Mouse (Mus musculus) midbrain, embryonic 15.5 days (tissue): ENCODE measurements at regions not wholly inside any gene's neighbourhood (a gene's known extent, or its start where the extent isn't known, plus 50 kb on each side); places are given as distances from the start of the nearest gene placed in this dataset.

ENCODE experiments used
- ATAC-seq: fragments of 200-750 bp; cut with Nextera tagmentation; replicated peaks from 2 replicates; pipeline ENCODE4 v1.8.0; 2017; ENCODE audit warnings: moderate TSS enrichment
- H3K27ac ChIP-seq: fragments of 300-500 bp; sonication (generic); 2 replicates; pipeline ENCODE4 v1.5.1; 2015; ENCODE audit warnings: mild to moderate bottlenecking, inconsistent platforms
- H3K27me3 ChIP-seq: fragments of 300-500 bp; sonication (generic); replicated peaks from 2 replicates; pipeline ENCODE4 v1.6.1; 2015; ENCODE audit warnings: inconsistent platforms
- H3K36me3 ChIP-seq: fragments of 300-500 bp; sonication (generic); replicated peaks from 2 replicates; pipeline ENCODE4 v1.6.1; 2015; ENCODE audit warnings: inconsistent platforms
- H3K4me1 ChIP-seq: fragments of 300-500 bp; sonication (generic); 2 replicates; pipeline ENCODE4 v1.6.1; 2015; ENCODE audit warnings: inconsistent platforms
- H3K4me2 ChIP-seq: fragments of 300-500 bp; sonication (generic); 2 replicates; pipeline ENCODE4 v1.6.1; 2015; ENCODE audit warnings: inconsistent platforms, mild to moderate bottlenecking, moderate library complexity
- H3K4me3 ChIP-seq: fragments of 300-500 bp; sonication (generic); 2 replicates; pipeline ENCODE4 v1.5.1; 2015; ENCODE audit warnings: mild to moderate bottlenecking, inconsistent platforms
- H3K9ac ChIP-seq: fragments of 300-500 bp; sonication (generic); 2 replicates; pipeline ENCODE4 v1.6.1; 2015; ENCODE audit warnings: mild to moderate bottlenecking, inconsistent platforms
- H3K9me3 ChIP-seq: fragments of 300-500 bp; sonication (generic); 2 replicates; pipeline ENCODE4 v1.6.1; 2016; ENCODE audit warnings: inconsistent platforms
- WGBS: fragments of 180-500 bp; shearing (Covaris S2); methylation state at CpG from one replicate; pipeline ENCODE4 v1.1.7; 2015; ENCODE audit warnings: mixed read lengths; 5-methylcytosine and 5-hydroxymethylcytosine counted together

DNA sequence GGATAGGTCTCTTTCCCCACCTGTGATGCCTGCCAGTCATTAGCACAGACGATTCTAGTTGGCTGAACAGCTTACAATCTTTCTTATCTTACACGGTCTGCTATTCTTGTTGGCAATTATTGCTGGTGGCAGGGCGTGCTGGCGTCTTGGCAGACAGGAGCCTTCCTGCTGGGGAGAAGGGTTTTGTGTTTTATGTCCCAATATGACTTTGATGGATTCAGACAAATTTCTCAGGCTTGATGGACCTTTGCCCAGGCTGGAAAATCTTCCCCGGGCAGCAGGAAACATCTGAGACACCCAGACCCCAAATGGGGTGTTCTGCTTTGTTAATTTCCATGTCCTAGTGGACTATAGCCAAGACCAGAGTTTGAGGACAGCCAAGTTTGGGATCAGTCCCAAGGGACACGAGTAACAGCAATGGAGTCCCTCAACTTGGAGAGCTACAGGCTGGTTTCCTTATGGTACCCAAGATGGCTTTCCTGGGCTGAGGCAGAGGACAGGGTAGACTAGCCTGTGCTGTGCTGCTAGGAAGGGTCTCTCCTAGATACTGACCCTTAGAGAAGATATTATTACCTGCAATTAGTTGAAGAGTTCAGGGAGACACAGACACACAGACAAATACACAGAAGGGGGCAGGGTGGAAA is 249.8 kb downstream of the En1 start:
- Histone ChIP-seq H3K4me1 (no peaks in the 10 kb centered on the region), H3K27me3 (no peaks in the 10 kb centered on the region), H3K4me2 (no peak overlapping the region), H3K36me3 (no peaks in the 10 kb centered on the region), H3K9ac (no peak overlapping the region), H3K4me3 (no peak overlapping the region), H3K9me3 (no peaks in the 10 kb centered on the region), H3K27ac (no peak overlapping the region)
- 64% methylated on average over 6 of the region's 6 CpGs for WGBS
- no peak for ATAC-seq

DNA sequence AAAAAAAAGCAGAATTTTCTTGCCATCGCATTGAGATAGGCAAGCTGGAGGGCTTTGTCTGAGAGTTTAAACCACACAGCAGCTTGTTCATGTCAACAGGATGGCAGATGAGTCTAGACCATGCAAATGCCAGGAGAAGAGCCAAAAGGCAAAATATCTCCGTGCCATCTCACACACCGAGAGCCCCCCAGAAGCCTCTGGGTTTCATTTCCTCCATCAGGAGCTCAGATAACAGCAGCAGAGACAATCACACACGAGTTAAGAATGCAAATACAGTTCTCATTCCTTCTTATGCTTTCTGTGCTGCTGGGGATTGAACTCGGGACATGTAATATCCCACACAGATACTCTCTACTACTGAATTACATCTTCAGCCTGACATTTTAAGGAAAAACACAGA is 255.3 kb downstream of the En1 start:
- Histone ChIP-seq H3K4me2 (no peak overlapping the region), H3K9me3 (no peaks in the 10 kb centered on the region), H3K27ac (no peak overlapping the region), H3K36me3 (no peaks in the 10 kb centered on the region), H3K4me1 (no peaks in the 10 kb centered on the region), H3K27me3 (no peaks in the 10 kb centered on the region), H3K9ac (no peak overlapping the region), H3K4me3 (no peak overlapping the region)
- ATAC-seq: no peak
- WGBS: 79% methylated on average over 5 of the region's 5 CpGs

DNA sequence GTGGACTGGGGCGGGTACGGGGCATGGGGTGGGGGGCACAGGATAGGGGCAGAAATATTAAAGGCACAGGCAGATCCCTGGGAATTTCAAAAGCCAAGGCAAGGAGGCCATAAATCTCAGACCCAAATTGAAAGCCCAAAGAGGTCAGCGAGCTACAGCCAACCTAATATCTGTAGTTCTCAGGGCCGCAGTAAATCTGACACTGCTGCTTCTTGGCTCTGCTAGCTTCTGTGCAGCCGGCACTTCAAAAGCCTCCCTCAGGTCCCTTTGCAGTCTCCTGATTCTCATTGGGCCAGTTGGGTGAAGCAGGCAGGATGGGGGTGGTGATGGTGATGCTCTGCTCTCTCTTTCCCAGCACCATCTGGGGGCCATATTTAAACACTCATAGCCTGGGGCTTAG is 257.3 kb downstream of the En1 start:
- WGBS: 67% methylated on average over 5 of the region's 5 CpGs

DNA sequence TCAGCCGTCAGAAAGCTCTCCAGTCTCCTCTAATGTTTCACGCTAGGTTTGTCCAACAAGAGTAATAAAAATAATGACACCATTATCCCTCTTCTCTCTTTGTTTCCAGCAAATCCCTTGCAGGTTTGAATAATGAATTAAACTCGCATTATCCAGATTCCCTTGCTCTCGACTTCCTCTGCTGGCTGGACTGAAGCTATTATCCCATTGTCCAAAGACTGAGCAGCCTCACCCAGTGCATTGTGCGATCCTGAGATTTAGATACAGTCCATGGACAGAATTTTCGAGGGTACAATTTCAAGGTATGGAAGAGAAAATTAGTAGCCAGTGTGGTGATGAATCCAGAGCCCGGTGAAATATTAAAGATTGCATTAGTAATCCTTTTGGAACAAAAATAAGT is 270.3 kb downstream of the En1 start:
- Histone ChIP-seq H3K4me3 (no peak overlapping the region), H3K27me3 (no peaks in the 10 kb centered on the region), H3K9ac (no peak overlapping the region), H3K4me1 (no peaks in the 10 kb centered on the region), H3K27ac (no peak overlapping the region), H3K4me2 (no peak overlapping the region), H3K9me3 (no peaks in the 10 kb centered on the region), H3K36me3 (no peaks in the 10 kb centered on the region)
- WGBS: 27% methylated on average over 7 of the region's 7 CpGs
- 0 out of 2 replicates have a peak, but pooled peaks have one; percentile 60 for ATAC-seq

More for the DNA sequence above, 257.3 kb downstream of the En1 start:
- no peak for ATAC-seq
- Histone ChIP-seq H3K4me2 (no peak overlapping the region), H3K4me1 (no peaks in the 10 kb centered on the region), H3K9me3 (no peaks in the 10 kb centered on the region), H3K27me3 (no peaks in the 10 kb centered on the region), H3K4me3 (no peak overlapping the region), H3K9ac (no peak overlapping the region), H3K36me3 (no peaks in the 10 kb centered on the region), H3K27ac (no peak overlapping the region)

DNA sequence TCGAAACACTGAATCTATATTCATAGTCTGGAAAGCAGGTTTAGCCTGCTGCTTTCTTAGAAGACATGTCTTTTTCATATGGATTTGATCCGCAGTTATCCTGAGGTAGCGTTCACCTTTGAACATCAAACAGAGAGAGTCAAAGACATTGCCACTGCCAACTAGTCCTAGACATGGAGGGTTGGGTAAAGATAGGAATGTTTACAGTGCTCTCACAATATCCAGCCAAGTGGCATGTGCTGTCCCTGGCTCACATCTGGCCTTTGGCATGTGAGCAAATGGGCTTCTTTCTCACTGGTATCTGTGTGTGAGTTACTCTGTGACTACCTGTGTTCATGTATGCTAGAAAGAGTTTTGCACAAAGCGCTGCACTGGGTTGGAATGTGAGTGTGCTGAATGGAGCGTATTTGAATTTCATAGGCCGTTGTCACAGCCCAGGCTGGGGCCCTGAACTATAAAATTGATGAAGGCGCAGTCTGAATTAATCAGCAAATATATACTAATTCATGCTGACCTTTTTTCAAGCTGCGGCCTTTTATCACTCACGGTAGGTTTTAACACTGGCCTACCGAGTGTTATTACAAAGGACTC is 280.8 kb downstream of the En1 start:
- no peaks in the 10 kb centered on the region for H3K27me3 ChIP-seq
- 49% methylated on average over 10 of the region's 10 CpGs for WGBS
- peaks cover 11% of the 10 kb centered on the region; the same call in 1 of the 2 replicates for H3K4me1 ChIP-seq
- H3K27ac ChIP-seq: peak overlapping the region; percentile 0; the same call in 1 of the 2 replicates
- no peak overlapping the region for H3K4me2 ChIP-seq
- H3K4me3 ChIP-seq: no peak overlapping the region
- no peaks in the 10 kb centered on the region for H3K36me3 ChIP-seq
- H3K9me3 ChIP-seq: no peaks in the 10 kb centered on the region
- peak; percentile 76 for ATAC-seq
- no peak overlapping the region for H3K9ac ChIP-seq

DNA sequence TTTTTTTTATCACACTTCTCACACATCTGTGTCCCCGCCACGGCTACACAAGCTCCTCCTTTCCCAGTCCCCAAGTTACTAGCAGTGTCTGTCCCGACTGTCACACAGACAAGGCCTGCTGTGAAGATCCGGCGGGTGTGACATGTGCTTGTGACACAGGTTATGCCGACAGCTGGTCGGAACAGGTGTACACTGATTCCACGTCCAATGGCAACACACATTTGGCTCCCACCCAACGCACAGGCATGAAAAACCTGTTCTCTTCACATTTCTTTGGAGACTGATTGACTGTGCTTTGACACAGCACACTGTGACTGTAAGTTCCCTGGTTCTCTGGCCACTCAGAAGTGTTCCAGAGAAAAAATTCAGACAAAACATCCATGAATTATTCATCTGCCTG is 281.4 kb downstream of the En1 start:
- WGBS: 34% methylated on average over 9 of the region's 9 CpGs
- no peak overlapping the region for H3K4me3 ChIP-seq
- H3K4me1 ChIP-seq: peaks cover 11% of the 10 kb centered on the region; the same call in 1 of the 2 replicates
- no peak overlapping the region for H3K4me2 ChIP-seq
- no peak overlapping the region for H3K9ac ChIP-seq
- ATAC-seq: peak; percentile 69
- no peaks in the 10 kb centered on the region for H3K9me3 ChIP-seq
- no peaks in the 10 kb centered on the region for H3K27me3 ChIP-seq
- H3K27ac ChIP-seq: 0 out of 2 replicates have a peak overlapping the region, but pooled peaks have one; percentile 0
- no peaks in the 10 kb centered on the region for H3K36me3 ChIP-seq

DNA sequence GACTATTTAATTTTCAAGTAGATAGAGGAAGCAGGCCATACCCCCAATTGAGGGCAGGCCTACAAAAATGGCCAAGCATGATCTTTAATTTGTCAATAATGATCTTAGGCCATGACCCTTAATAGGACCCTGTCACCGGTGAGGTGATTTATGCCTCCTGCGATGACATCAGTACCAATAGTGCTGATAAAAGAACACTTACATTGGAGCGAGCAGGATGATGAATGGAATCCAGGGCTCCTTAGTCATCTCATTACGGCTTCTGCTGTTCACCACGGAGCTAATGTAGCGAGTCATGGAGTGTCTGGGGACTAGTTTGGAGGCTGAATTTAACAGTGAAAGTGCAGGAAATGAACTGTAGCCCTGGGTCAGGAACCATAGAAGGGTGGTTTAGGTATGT is 308.6 kb downstream of the En1 start:
- 0 out of 2 replicates have a peak, but pooled peaks cover 4% of the 10 kb centered on the region for H3K4me1 ChIP-seq
- no peak overlapping the region for H3K9ac ChIP-seq
- no peak overlapping the region for H3K27ac ChIP-seq

DNA sequence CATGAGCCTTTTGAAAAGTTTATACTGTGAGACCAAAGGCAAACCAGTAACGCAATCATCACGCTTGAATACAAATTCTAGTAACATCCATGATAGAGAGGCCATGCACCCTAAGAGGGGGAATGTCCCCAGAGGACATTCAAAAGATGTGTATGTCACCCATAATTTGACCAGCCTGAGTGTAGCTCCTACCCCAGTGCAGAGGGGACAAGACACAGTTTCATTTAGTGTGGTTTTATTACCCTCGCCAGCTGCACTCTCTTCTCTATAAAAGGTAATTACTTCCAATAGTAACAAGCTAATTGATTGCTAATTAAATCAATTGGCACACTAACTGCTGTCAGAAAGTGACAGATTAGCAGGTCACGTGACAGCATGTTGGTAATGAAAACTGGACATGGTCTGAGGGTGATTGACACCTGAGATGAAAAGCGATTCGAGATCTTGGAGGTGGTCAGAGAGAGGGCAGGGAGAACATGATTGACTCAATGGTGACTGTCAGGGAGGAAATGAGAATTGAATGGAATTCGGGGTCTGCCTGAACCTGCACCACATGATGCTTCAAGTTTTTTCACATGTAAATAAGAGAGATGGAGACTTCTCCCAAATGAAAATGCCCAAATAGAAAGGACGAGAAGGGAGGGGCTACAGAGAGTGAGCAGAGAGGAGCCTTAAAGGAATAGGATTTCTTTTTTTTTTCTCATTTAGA is 309.9 kb downstream of the En1 start:
- ATAC-seq: no peak
- Histone ChIP-seq H3K4me2 (no peak overlapping the region), H3K9ac (no peak overlapping the region), H3K27me3 (no peaks in the 10 kb centered on the region), H3K4me3 (no peak overlapping the region), H3K36me3 (no peaks in the 10 kb centered on the region), H3K9me3 (no peaks in the 10 kb centered on the region), H3K27ac (no peak overlapping the region), H3K4me1 (0 out of 2 replicates have a peak, but pooled peaks cover 4% of the 10 kb centered on the region)
- 43% methylated on average over 8 of the region's 8 CpGs for WGBS

More for the DNA sequence above, 308.6 kb downstream of the En1 start:
- H3K9me3 ChIP-seq: no peaks in the 10 kb centered on the region
- no peak overlapping the region for H3K4me3 ChIP-seq
- no peak overlapping the region for H3K4me2 ChIP-seq
- H3K36me3 ChIP-seq: no peaks in the 10 kb centered on the region
- H3K27me3 ChIP-seq: no peaks in the 10 kb centered on the region
- 73% methylated on average over 6 of the region's 6 CpGs for WGBS
- ATAC-seq: no peak

DNA sequence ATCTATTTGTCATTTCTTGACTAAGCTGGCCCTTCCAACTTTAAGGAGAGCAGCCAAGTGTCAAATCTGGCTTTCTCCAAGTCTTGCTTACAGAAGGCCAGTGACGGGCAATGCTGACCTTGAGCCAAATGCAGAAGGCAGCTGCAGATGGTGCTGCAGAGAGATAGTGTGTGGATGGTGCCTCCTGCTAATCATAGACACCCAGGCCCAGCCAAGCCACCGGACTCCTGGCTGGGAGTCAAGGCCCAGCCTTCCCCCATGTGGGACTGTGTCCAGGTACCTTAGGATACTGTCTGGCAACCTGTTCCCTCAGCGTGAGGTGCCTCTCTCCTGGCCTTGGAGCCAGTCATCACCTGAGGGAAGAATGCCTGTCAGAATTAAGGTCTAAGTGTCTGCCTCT is 319.3 kb downstream of the En1 start:
- Histone ChIP-seq H3K4me1 (no peaks in the 10 kb centered on the region), H3K36me3 (no peaks in the 10 kb centered on the region), H3K9ac (no peak overlapping the region), H3K4me3 (no peak overlapping the region), H3K27me3 (no peaks in the 10 kb centered on the region), H3K9me3 (no peaks in the 10 kb centered on the region), H3K4me2 (no peak overlapping the region), H3K27ac (no peak overlapping the region)
- WGBS: 81% methylated on average over 3 of the region's 3 CpGs
- no peak for ATAC-seq

DNA sequence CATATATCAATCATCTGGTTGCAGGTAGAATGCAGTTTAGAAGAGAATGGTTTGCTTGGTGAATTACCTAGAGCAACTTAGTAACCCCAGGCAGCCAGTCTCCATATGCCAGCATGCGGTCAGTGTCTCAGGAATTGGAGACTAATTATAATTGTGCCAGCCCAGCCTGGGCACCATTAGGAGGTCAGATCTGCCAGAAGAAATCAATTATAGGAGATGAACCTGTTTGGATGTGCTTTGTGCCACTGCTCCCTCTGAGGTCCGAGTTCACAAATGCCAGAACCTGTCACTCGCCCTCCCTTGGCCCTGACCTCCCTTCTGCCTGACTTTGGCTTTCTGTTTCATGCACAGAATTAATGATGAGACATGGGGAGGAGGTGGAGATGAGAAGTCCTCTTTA is 323.1 kb downstream of the En1 start:
- Histone ChIP-seq H3K4me3 (no peak overlapping the region), H3K27me3 (no peaks in the 10 kb centered on the region), H3K27ac (no peak overlapping the region), H3K9ac (no peak overlapping the region), H3K9me3 (no peaks in the 10 kb centered on the region), H3K4me2 (no peak overlapping the region), H3K4me1 (no peaks in the 10 kb centered on the region), H3K36me3 (no peaks in the 10 kb centered on the region)
- no peak for ATAC-seq
- WGBS: 81% methylated on average over 3 of the region's 3 CpGs

DNA sequence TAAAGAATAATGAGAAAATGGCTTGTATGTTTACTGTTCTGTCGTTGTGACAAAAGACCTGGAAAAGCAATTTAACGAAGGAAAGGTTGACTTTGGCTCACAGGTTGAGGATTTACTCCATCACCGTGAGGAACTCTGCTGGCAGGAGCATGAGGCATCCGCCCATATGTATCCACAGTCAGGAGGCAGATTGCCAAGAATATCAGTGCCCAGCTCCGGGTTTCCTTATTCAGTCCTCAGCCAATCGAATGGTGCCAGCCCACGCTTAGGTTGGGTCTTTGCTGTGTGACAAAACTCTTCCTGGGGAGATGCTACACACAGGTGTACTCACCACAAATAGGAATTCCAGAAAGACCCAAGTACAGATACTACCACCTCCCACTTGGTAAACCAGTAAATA is 327.9 kb downstream of the En1 start:
- H3K9me3 ChIP-seq: no peaks in the 10 kb centered on the region
- no peaks in the 10 kb centered on the region for H3K4me1 ChIP-seq
- no peaks in the 10 kb centered on the region for H3K36me3 ChIP-seq
- 84% methylated on average over 7 of the region's 7 CpGs for WGBS
- no peak overlapping the region for H3K4me3 ChIP-seq
- H3K27ac ChIP-seq: no peak overlapping the region
- no peak overlapping the region for H3K4me2 ChIP-seq
- ATAC-seq: no peak
- no peak overlapping the region for H3K9ac ChIP-seq
- no peaks in the 10 kb centered on the region for H3K27me3 ChIP-seq

DNA sequence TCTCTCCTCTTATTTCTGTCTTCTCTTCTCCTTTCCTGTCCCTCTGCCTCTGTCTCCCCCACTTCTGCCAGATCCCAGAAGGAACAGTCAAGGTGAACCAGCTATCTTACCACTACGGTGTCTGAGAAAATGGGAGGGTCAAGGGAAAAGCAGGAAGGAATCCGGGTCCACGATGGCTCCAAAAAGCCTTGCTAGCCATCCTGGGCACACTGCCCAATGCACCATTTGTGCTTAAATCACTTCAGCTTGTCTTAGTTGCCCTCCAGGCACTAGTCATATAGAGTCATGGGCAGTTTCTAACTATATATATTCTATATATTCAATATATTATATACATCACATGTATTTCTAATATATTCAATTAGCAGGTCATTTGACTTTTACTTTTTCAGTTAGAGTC is 333.1 kb downstream of the En1 start:
- Histone ChIP-seq H3K27me3 (no peaks in the 10 kb centered on the region), H3K4me3 (no peak overlapping the region), H3K4me1 (no peaks in the 10 kb centered on the region), H3K27ac (no peak overlapping the region), H3K4me2 (no peak overlapping the region), H3K9ac (no peak overlapping the region), H3K9me3 (no peaks in the 10 kb centered on the region), H3K36me3 (no peaks in the 10 kb centered on the region)
- ATAC-seq: no peak
- WGBS: 83% methylated on average over 3 of the region's 3 CpGs
